Mouse (Mus musculus) left cerebral cortex, adult 2 months (tissue): ENCODE measurements around the gene Gdf1. TPM values are rescaled to one million over a fixed set of nuclear protein-coding genes. Genes with fewer than 3 reads are reported as not detected.

ENCODE experiments used
- DNase-seq, 2 experiments: peaks; one replicate each; pipeline ENCODE4 v3.0.0; 2021 to 2022; ENCODE audit warnings: low spot score in 2 of 2, mixed read lengths in 1 of 2; ENCODE audit errors: extremely low spot score in 1 of 2
- H3K27ac ChIP-seq: fragments of 200-600 bp; 2 replicates; pipeline ENCODE4 v1.8.1; 2022
- H3K4me3 ChIP-seq: fragments of 200-600 bp; 2 replicates; pipeline ENCODE4 v1.8.1; 2022
- CTCF ChIP-seq: fragments of 200-600 bp; IDR thresholded peaks from 2 replicates; pipeline ENCODE4 v1.8.1; 2022; ENCODE audit warnings: antibody characterized with exemption, mild to moderate bottlenecking, moderate library complexity
- intact Hi-C: fragments of 180-260 bp; cut with DNase I; formaldehyde crosslinking; loops from one replicate; pipeline ENCODE4 v1.15.1; 2025
- total RNA-seq, 2 experiments: library from RNA; stranded (reverse); gene quantifications; 2 replicates each; pipeline ENCODE4 v1.2.3; 2021

Gdf1 gene
- total RNA-seq, 2 experiments from 2014 or later, result 8.2 to 17.1 TPM

DNA sequence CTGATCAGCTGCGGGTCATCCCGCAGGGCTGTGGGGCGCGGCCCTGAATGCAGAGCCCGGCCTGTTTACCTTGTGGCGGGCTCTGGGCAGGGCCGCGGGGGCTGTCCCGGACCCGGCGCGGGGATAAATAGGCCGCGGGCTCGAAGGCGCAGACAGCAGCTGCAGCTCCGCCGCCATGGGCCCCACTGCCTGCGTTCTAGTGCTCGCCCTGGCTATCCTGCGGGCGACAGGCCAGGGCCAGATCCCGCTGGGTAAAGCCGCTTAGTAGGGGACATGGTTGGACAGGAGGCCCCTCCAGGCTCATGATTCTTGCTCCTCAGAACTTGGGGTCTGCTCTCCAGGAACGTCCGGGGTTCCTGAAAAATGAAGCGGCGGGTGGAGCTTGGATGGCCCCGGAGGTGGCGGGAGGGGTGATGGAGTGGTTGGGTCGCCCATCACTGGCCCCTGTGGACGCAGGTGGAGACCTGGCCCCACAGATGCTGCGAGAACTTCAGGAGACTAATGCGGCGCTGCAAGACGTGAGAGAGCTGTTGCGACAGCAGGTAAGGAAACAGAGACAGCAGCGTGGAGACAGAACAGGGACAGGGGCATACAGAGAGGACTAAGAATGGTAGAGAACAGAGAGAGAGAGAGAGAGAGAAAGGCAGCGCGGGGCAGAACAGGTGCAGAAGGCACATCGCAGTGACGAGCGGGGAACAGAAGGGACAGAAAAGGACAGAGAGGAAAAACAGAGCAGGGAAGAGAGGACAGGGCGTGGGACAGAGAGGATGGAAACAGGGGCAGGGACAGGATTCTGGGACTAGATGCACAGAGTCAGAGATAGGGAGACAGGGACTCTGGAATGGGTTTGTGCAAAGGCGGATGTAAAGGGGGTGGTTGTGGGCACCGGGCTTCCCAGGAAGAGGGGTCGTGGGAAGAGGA is 44.0 kb downstream of the Gdf1 start, which contains the start of gene Comp:
Comp (plus strand) TSS at position 162 of the 921 bp plus-strand sequence.
- no peak within 1 kb of the TSS for H3K27ac ChIP-seq
- no peak for TF ChIP-seq CTCF
- H3K4me3 ChIP-seq, result peak within 1 kb of the TSS; percentile 13
- intact Hi-C loops, result no loop called here
- no peak for DNase-seq

DNA sequence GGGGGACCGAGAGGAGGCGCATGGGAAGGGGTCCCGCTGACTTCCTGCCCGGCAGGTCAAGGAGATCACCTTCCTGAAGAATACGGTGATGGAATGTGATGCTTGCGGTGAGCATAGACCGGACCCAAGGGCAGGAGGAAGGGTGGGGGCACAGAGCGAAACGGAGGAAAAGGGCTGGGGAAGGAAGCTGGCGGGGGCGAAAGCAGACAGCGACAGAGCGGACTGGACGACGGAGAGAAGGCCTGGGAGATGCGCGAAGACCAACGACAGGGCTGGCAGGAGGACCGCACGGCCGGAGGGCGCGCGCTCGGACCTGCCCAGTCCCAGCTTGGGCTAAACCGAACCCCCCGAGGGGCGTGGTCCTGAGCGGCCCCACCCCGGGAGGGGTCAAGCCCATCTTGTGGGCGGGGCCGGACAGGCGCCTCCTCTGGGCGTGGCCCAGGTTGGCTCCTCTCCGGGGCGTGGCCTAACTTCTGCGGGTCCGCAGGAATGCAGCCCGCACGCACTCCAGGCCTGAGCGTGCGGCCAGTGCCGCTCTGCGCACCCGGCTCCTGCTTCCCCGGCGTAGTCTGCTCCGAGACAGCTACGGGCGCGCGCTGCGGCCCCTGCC is 44.8 kb downstream of the Gdf1 start:
- no peak for TF ChIP-seq CTCF
- no peak overlapping the region for H3K27ac ChIP-seq
- peak overlapping the region; percentile 13 for H3K4me3 ChIP-seq
- no peak for DNase-seq
- intact Hi-C loops, result no loop called here

DNA sequence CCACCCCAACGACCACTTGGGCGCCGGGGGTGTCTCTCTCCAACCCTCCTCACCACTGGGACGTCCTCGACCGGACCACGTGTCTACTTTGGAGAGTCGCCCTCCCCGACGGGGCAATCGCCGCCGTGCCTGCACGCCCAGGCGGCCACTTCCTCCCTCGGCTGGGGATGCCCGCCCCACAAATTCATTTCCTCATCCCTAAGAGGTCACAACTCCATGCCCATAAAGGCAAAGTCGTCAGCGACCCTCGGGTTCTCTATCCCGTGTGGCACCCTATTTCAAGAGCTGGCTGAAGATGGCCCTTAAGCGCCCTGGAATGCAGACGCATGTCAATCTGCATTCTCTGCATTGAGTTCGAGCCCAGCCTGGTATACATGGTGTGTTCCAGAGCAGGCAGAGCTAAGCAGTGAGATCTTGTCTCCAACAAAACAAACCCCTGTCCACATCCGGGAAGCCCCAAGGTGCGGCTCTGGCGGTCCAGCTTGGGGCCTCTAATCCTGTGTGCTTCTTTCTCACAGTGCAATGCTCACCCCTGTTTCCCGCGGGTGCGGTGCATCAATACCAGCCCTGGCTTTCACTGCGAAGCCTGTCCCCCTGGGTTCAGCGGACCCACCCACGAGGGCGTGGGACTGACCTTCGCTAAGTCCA is 45.7 kb downstream of the Gdf1 start:
- no peak for TF ChIP-seq CTCF
- no peak for DNase-seq
- H3K4me3 ChIP-seq, result no peak overlapping the region
- intact Hi-C loops, result no loop called here
- no peak overlapping the region for H3K27ac ChIP-seq

- Histone ChIP-seq H3K4me3 (no peak overlapping the region), H3K27ac (no peak overlapping the region)
- no peak for DNase-seq
- no peak for TF ChIP-seq CTCF
- intact Hi-C loops, result no loop called here
Observed at GRCm38 (mm10) chr8:70376275-70376741, 46.7 kb downstream of the Gdf1 start.

DNA sequence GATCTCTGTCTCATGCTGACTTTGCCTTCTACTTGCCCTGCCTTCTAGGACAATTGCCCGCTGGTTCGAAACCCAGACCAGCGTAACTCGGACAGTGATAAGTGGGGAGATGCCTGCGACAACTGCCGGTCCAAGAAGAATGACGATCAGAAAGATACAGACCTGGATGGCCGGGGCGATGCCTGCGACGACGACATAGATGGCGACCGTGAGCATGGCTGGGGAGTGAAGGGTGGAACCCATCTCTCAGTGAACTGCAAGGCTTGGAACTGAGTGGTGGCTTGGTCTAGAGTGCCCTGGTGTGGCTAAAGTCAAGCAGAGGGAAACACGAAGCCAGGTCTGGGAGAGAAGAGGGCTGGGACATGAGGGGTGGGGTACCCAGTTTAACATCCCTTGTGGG is 47.4 kb downstream of the Gdf1 start:
- Histone ChIP-seq H3K4me3 (no peak overlapping the region), H3K27ac (no peak overlapping the region)
- DNase-seq, result no peak
- intact Hi-C loops, result no loop called here
- no peak; the same call in 1 of the 2 replicates for TF ChIP-seq CTCF

DNA sequence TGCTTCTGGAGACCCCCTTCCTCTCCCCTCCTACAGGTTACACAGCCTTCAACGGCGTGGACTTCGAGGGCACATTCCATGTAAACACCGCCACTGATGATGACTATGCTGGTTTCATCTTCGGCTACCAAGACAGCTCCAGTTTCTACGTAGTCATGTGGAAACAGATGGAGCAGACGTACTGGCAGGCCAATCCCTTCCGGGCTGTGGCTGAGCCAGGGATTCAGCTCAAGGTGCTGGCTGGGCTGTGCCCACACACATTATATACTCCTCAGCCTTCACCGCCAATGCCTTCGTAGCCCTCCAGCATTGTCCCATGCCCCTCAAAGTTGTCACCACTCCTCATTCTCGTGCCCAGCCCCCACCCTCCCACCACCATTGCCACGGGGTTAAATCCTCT is 50.5 kb downstream of the Gdf1 start:
- intact Hi-C loops, result no loop called here
- DNase-seq, result no peak
- H3K27ac ChIP-seq, result no peak overlapping the region
- no peak for TF ChIP-seq CTCF
- no peak overlapping the region for H3K4me3 ChIP-seq

Other genes starting within 250 kb of the Gdf1 start
- 100 to 1,000 TPM; 101 to 106 TPM for gene Hapln4, start 246.4 kb upstream of the Gdf1 start, total RNA-seq
- gene Ncan, start 208.9 kb upstream of the Gdf1 start, total RNA-seq, result 100 to 1,000 TPM; 175 to 186 TPM
- gene Nr2c2ap, start 198.5 kb upstream of the Gdf1 start, total RNA-seq, result 10 to 100 TPM; 20.7 to 22.0 TPM
- 10 to 100 TPM; 13.1 to 14.2 TPM for gene Rfxank, start 190.7 kb upstream of the Gdf1 start, total RNA-seq
- 10 to 100 TPM; 46.6 to 47.9 TPM for gene Borcs8, start 190.3 kb upstream of the Gdf1 start, total RNA-seq
- under 1 TPM in 1 of 2 experiments, not detected in 1; 0.36 TPM for gene Mef2b, start 190.1 kb upstream of the Gdf1 start, total RNA-seq
- gene Tmem161a, start 157.5 kb upstream of the Gdf1 start, total RNA-seq, result 10 to 100 TPM; 46.1 to 52.1 TPM
- gene Slc25a42, start 117.5 kb upstream of the Gdf1 start, total RNA-seq, result 10 to 100 TPM; 39.0 to 45.4 TPM
- 100 to 1,000 TPM; 116 to 117 TPM for gene Sugp2, start 95.6 kb upstream of the Gdf1 start, total RNA-seq
- gene Armc6, start 95.4 kb upstream of the Gdf1 start, total RNA-seq, result 10 to 100 TPM; 40.8 to 43.1 TPM
- gene Homer3, start 47.0 kb upstream of the Gdf1 start, total RNA-seq, result 1 to 10 TPM; 6.9 to 7.3 TPM
- gene Ddx49, start 27.3 kb upstream of the Gdf1 start, total RNA-seq, result 10 to 100 TPM; 43.9 to 47.5 TPM
- gene Cope, start 27.3 kb upstream of the Gdf1 start, total RNA-seq, result 100 to 1,000 TPM; 137 to 145 TPM
- 100 to 1,000 TPM in 1 of 2 experiments, 10 to 100 TPM in 1; 94.8 to 104 TPM for gene Cers1, start 14.0 kb upstream of the Gdf1 start, total RNA-seq
- gene Upf1, start 23.5 kb downstream of the Gdf1 start, total RNA-seq, result 10 to 100 TPM; 66.0 to 70.0 TPM
- gene Comp, start 43.7 kb downstream of the Gdf1 start, total RNA-seq, result under 1 TPM; 0.32 to 0.33 TPM
- gene Crtc1, start 109.8 kb downstream of the Gdf1 start, total RNA-seq, result 100 to 1,000 TPM; 134 to 153 TPM
- gene Klhl26, start 147.2 kb downstream of the Gdf1 start, total RNA-seq, result 10 to 100 TPM; 43.7 to 44.4 TPM
- 100 to 1,000 TPM; 295 to 302 TPM for gene Tmem59l, start 157.5 kb downstream of the Gdf1 start, total RNA-seq
- gene Crlf1, start 163.3 kb downstream of the Gdf1 start, total RNA-seq, result 1 to 10 TPM; 2.6 to 3.0 TPM
- gene Rex1bd, start 176.9 kb downstream of the Gdf1 start, total RNA-seq, result 100 to 1,000 TPM; 108 to 110 TPM
- gene Uba52, start 181.0 kb downstream of the Gdf1 start, total RNA-seq, result 100 to 1,000 TPM; 788 to 861 TPM
- 100 to 1,000 TPM; 392 to 410 TPM for gene Fkbp8, start 197.9 kb downstream of the Gdf1 start, total RNA-seq
- gene Kxd1, start 198.1 kb downstream of the Gdf1 start, total RNA-seq, result 10 to 100 TPM; 39.8 to 44.4 TPM
- gene Ell, start 209.6 kb downstream of the Gdf1 start, total RNA-seq, result 10 to 100 TPM; 18.6 to 20.8 TPM